ENCODE assay signal across 15 mouse cellular contexts in the genomic region with DNA sequence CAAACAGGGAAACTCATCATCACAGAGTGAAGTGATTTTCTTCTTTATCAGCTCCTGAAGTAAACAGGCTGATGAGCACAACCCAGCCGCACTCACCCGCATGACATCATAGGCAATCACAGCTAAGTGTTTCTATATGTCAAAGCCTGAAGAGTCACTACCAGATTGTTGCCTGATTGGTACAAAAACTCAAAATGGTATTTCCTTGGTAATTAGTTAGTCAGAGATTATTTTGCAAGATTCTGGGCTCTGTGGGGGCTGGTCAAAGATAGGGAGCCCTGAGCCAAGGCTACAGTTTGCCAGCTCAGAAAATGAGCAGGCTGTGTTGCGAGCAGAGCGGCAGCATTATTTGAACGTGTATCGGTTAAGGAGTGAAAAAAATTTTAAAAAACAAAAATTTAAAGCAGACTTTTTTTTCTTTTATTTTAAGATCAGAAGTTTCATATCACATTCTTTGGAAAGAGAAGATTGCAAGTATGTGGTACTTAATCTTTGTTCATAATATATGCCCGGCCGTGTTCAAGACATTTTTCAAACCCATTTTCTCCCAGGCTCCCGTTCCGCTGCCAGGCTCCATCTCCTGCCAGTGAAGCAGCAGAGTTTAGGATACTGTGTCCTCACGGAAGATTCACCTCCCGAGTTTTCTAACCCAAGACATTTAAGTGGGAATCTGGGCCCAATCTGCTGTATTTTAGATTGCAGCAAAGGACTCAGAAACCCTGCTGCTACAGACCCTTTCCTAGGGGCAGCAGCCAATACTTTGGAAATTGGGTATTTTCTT.
DNase-seq lines count a peak whose midpoint lies in the region; ATAC-seq lines count a peak whose summit lies in the region.
"Had no signal": no experiment of that assay in that cellular context is flagged by ENCODE, and none has a peak within 500 bp of the region (broad histone marks: within the 10 kb centered on the region; RNA-seq: fewer than 3 reads in every experiment).

No protein-coding gene starts in this region.

- no peak for ATAC-seq in midbrain, embryonic 15.5 days (replicated peaks)
- ATAC-seq in megakaryocyte-erythroid progenitor cell, adult 5-6 weeks (replicated peaks; ENCODE audit: low FRiP score, low TSS enrichment, poor library complexity, severe bottlenecking), result no peak
- no peak for ATAC-seq in heart, embryonic 11.5 days (replicated peaks; ENCODE audit: insufficient number of reproducible peaks, low FRiP score, low TSS enrichment)

- intact Hi-C loops in left cerebral cortex, postnatal 14 days (cut with DNase I), result loop anchor here (5.0 kb wide), 1 partner anchor 212 kb away; no protein-coding TSS in a partner anchor

- H3K4me3 ChIP-seq in midbrain, embryonic 15.5 days, result no peak overlapping the region
- no peak overlapping the region for H3K4me3 ChIP-seq in heart, embryonic 11.5 days (ENCODE audit: low read depth, low read length)
- H3K4me3 ChIP-seq: hindbrain, embryonic 15.5 days; liver, embryonic 15.5 days; neural tube, embryonic 13.5 days had no signal

- H3K36me3 ChIP-seq in midbrain, embryonic 15.5 days (replicated peaks), result no peaks in the 10 kb centered on the region
- no peaks in the 10 kb centered on the region for H3K36me3 ChIP-seq in heart, embryonic 11.5 days (ENCODE audit: control insufficient read depth, insufficient read depth, low read length)
- H3K36me3 ChIP-seq: hindbrain, embryonic 15.5 days; liver, embryonic 15.5 days; neural tube, embryonic 13.5 days had no signal

- DNase-seq in left cerebral cortex, adult 8-10 months (ENCODE audit: low spot score in 2 of 2), result peak; percentile 12 to 17
- DNase-seq in left cerebral cortex, adult 11 months (ENCODE audit: low spot score), result no peak
- DNase-seq in frontal cortex, postnatal 36 days (ENCODE audit: low spot score in 2 of 2), result peak; percentile 28 to 51
- DNase-seq in left cerebral cortex, postnatal 14 days (ENCODE audit: low spot score in 2 of 2), result peak; percentile 15 to 41
- DNase-seq: gastrocnemius, postnatal 36 days; kidney, adult 9 months; retina, postnatal 1 day; thymus, postnatal 25 days had no signal

- no peaks in the 10 kb centered on the region for H3K27me3 ChIP-seq in midbrain, embryonic 15.5 days (replicated peaks)
- no peaks in the 10 kb centered on the region for H3K27me3 ChIP-seq in heart, embryonic 11.5 days (ENCODE audit: control insufficient read depth, insufficient read depth, low read length)
- H3K27me3 ChIP-seq: hindbrain, embryonic 15.5 days; liver, embryonic 15.5 days; neural tube, embryonic 13.5 days had no signal

- H3K9me3 ChIP-seq in midbrain, embryonic 15.5 days, result no peaks in the 10 kb centered on the region
- H3K9me3 ChIP-seq in heart, embryonic 11.5 days (replicated peaks; ENCODE audit: control insufficient read depth, low read length), result no peaks in the 10 kb centered on the region
- H3K9me3 ChIP-seq: hindbrain, embryonic 15.5 days; liver, embryonic 15.5 days; neural tube, embryonic 13.5 days had no signal

- 83% methylated on average over 12 of the region's 12 CpGs for WGBS in midbrain, embryonic 15.5 days
- 67% methylated on average over 12 of the region's 12 CpGs for WGBS in heart, embryonic 11.5 days (ENCODE audit: insufficient replicate concordance)

- H3K4me1 ChIP-seq in midbrain, embryonic 15.5 days, result no peaks in the 10 kb centered on the region
- H3K4me1 ChIP-seq in heart, embryonic 11.5 days (ENCODE audit: control insufficient read depth, insufficient read depth, low read length), result no peaks in the 10 kb centered on the region
- H3K4me1 ChIP-seq: hindbrain, embryonic 15.5 days; liver, embryonic 15.5 days; neural tube, embryonic 13.5 days had no signal

- H3K27ac ChIP-seq in midbrain, embryonic 15.5 days, result no peak overlapping the region
- no peak overlapping the region for H3K27ac ChIP-seq in heart, embryonic 11.5 days (ENCODE audit: low read depth, low read length)
- H3K27ac ChIP-seq: hindbrain, embryonic 15.5 days; liver, embryonic 15.5 days; macrophage; neural tube, embryonic 13.5 days had no signal

- no peak overlapping the region for H3K9ac ChIP-seq in midbrain, embryonic 15.5 days
- no peak overlapping the region for H3K9ac ChIP-seq in heart, embryonic 11.5 days (ENCODE audit: low read depth, low read length)
- H3K9ac ChIP-seq: hindbrain, embryonic 15.5 days; liver, embryonic 15.5 days; neural tube, embryonic 13.5 days had no signal

- no peak overlapping the region for H3K4me2 ChIP-seq in midbrain, embryonic 15.5 days
- H3K4me2 ChIP-seq in heart, embryonic 11.5 days, result no peak overlapping the region
- H3K4me2 ChIP-seq: hindbrain, embryonic 15.5 days; liver, embryonic 15.5 days; neural tube, embryonic 13.5 days had no signal
